Mouse (Mus musculus) thymus, adult 2 months (tissue): ENCODE data around the gene Ehbp1.

Experiments
- CTCF ChIP-seq: fragments of 200-500 bp; IDR thresholded peaks from 2 replicates; pipeline ENCODE4 v1.5.1; 2012; ENCODE audit warnings: mild to moderate bottlenecking, control low read depth, low read length, moderate library complexity, borderline replicate concordance; ENCODE audit not compliant: control insufficient read depth, poor library complexity, insufficient read depth; ENCODE audit errors: extremely low read depth
- POLR2A ChIP-seq: fragments of 200-500 bp; IDR thresholded peaks from 2 replicates; pipeline ENCODE4 v1.6.1; 2012; ENCODE audit warnings: mild to moderate bottlenecking, low read length, control low read depth, moderate library complexity; ENCODE audit not compliant: control insufficient read depth, poor library complexity, insufficient read depth; ENCODE audit errors: extremely low read depth

GRCm38 (mm10) chr11:21998141-21999047 is 343.7 kb downstream of the Ehbp1 start:
- no peak for TF ChIP-seq POLR2A
- no peak for TF ChIP-seq CTCF
